Mouse (Mus musculus) myocyte (in vitro differentiated cells): ENCODE results near the gene Coq8b.

ENCODE experiments used
- CEBPB ChIP-seq: IDR thresholded peaks from 2 replicates; pipeline ENCODE4 v1.6.1; 2011; ENCODE audit warnings: mild to moderate bottlenecking, moderate library complexity; ENCODE audit not compliant: poor library complexity, insufficient read depth, severe bottlenecking
- E2F4 ChIP-seq: IDR thresholded peaks from one replicate; pipeline ENCODE4 v1.6.1; 2011; ENCODE audit warnings: mild to moderate bottlenecking, control low read depth, moderate library complexity; ENCODE audit not compliant: insufficient read depth
- MAX ChIP-seq: IDR thresholded peaks from one replicate; pipeline ENCODE4 v1.6.1; 2011; ENCODE audit warnings: low read depth, mild to moderate bottlenecking, control low read depth
- MYOD1 ChIP-seq, 3 experiments: IDR thresholded peaks; one replicate each; pipeline ENCODE4 v1.6.1; 2011; ENCODE audit warnings: control low read depth in 2 of 3, low read depth in 2 of 3, mild to moderate bottlenecking in 2 of 3, moderate library complexity in 1 of 3; ENCODE audit not compliant: insufficient read length in 2 of 3, control insufficient read depth in 1 of 3
- MYOG ChIP-seq, 3 experiments: IDR thresholded peaks; one replicate each; pipeline ENCODE4 v1.6.1; 2011; ENCODE audit warnings: control low read depth in 2 of 3, low read depth in 2 of 3, mild to moderate bottlenecking in 2 of 3; ENCODE audit not compliant: insufficient read length in 2 of 3, control insufficient read depth in 1 of 3, insufficient read depth in 1 of 3
- POLR2A ChIP-seq: IDR thresholded peaks from one replicate; pipeline ENCODE4 v1.6.1; 2011; ENCODE audit warnings: low read depth, mild to moderate bottlenecking, control low read depth, moderate library complexity; ENCODE audit not compliant: insufficient read length
- POLR2AphosphoS2 ChIP-seq: IDR thresholded peaks from one replicate; pipeline ENCODE4 v1.6.1; 2011; ENCODE audit warnings: low read depth, control low read depth; ENCODE audit not compliant: insufficient read length
- TCF12 ChIP-seq: IDR thresholded peaks from one replicate; pipeline ENCODE4 v1.6.1; 2011; ENCODE audit warnings: mild to moderate bottlenecking, control low read depth; ENCODE audit not compliant: poor library complexity, insufficient read depth, severe bottlenecking
- USF1 ChIP-seq: IDR thresholded peaks from one replicate; pipeline ENCODE4 v1.6.1; 2011; ENCODE audit warnings: low read depth, mild to moderate bottlenecking, control low read depth, moderate library complexity

DNA sequence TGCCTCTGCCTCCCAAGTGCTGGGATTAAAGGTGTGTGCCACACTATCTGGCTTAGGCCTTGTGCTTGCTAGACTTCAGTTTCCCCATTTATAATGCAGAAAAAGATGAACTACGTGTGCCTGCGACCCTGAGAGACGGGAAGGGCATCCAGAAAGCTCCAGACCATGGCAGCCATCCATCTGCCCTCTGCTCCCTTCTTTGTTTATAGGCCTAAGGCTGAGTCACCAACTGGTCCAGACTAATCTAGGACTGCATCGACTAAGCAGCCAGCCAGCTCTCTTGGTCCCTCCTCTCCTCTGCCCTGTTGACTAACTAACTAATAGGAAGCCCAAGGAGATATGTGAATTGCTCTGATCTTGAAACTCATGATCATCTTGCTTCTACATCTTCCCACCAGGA is 63.1 kb downstream of the Coq8b start:
- no peak for TF ChIP-seq POLR2A
- TF ChIP-seq E2F4 = no peak
- TF ChIP-seq MAX = no peak
- TF ChIP-seq USF1 = no peak
- no peak for TF ChIP-seq CEBPB
- TF ChIP-seq POLR2AphosphoS2 = no peak
- TF ChIP-seq MYOG (IDR thresholded peaks at IDR 0.05; ENCODE audit: control insufficient read depth in 1 of 3, insufficient read depth in 1 of 3, insufficient read length in 2 of 3, low read depth in 2 of 3) = no peak
- TF ChIP-seq MYOD1 (IDR thresholded peaks at IDR 0.05; ENCODE audit: control insufficient read depth in 1 of 3, insufficient read length in 2 of 3, low read depth in 2 of 3) = no peak
- TF ChIP-seq TCF12 = no peak
